Mouse (Mus musculus) B cell, adult 2 months (primary cell): ENCODE data around the gene Ccdc63.

Source experiments
- DNase-seq, 2 experiments: peaks; one replicate each; pipeline ENCODE4 v3.0.0; 2022

The Ccdc63 gene

GRCm38 (mm10) chr5:122116243-122116642 is 24.4 kb downstream of the Ccdc63 start:
- DNase-seq = peak; percentile 56 to 61

GRCm38 (mm10) chr5:122115266-122115763 is 25.3 kb downstream of the Ccdc63 start:
- no peak for DNase-seq

GRCm38 (mm10) chr5:122114176-122114575 is 26.4 kb downstream of the Ccdc63 start:
- peak; percentile 84 for DNase-seq

GRCm38 (mm10) chr5:122113450-122113849 is 27.2 kb downstream of the Ccdc63 start:
- no peak for DNase-seq

GRCm38 (mm10) chr5:122111933-122112248 is 28.7 kb downstream of the Ccdc63 start:
- no peak for DNase-seq

- DNase-seq = no peak
Observed at GRCm38 (mm10) chr5:122111091-122111932, 29.3 kb downstream of the Ccdc63 start.

GRCm38 (mm10) chr5:122110625-122111024 is 30.0 kb downstream of the Ccdc63 start:
- DNase-seq = no peak

- DNase-seq = no peak
Observed at GRCm38 (mm10) chr5:122109325-122110060, 31.1 kb downstream of the Ccdc63 start.

- DNase-seq = no peak
Observed at GRCm38 (mm10) chr5:122108104-122108503, 32.5 kb downstream of the Ccdc63 start.

GRCm38 (mm10) chr5:122106212-122106611 is 34.4 kb downstream of the Ccdc63 start:
- DNase-seq = no peak

- no peak for DNase-seq
Observed at GRCm38 (mm10) chr5:122104981-122105380, 35.6 kb downstream of the Ccdc63 start.

- peak; percentile 83 to 84 for DNase-seq
Observed at GRCm38 (mm10) chr5:122104201-122104600, 36.4 kb downstream of the Ccdc63 start.

- peak in 1 of 2 experiments; percentile 18 for DNase-seq
Observed at GRCm38 (mm10) chr5:122103075-122103474, 37.5 kb downstream of the Ccdc63 start.

GRCm38 (mm10) chr5:122102476-122103050 is 38.1 kb downstream of the Ccdc63 start:
- no peak for DNase-seq

- no peak for DNase-seq
Observed at GRCm38 (mm10) chr5:122094439-122094838, 46.2 kb downstream of the Ccdc63 start.

GRCm38 (mm10) chr5:122093734-122094133 is 46.9 kb downstream of the Ccdc63 start:
- DNase-seq = no peak

GRCm38 (mm10) chr5:122092794-122093193 is 47.8 kb downstream of the Ccdc63 start:
- DNase-seq = no peak

- DNase-seq = peak; percentile 72 to 73
Observed at GRCm38 (mm10) chr5:122091070-122091469, 49.6 kb downstream of the Ccdc63 start.

GRCm38 (mm10) chr5:122089664-122090063 is 51.0 kb downstream of the Ccdc63 start:
- no peak for DNase-seq

GRCm38 (mm10) chr5:122088917-122089316 is 51.7 kb downstream of the Ccdc63 start:
- peak; percentile 85 to 86 for DNase-seq

GRCm38 (mm10) chr5:122086121-122086520 is 54.5 kb downstream of the Ccdc63 start:
- no peak for DNase-seq

- DNase-seq = no peak
Observed at GRCm38 (mm10) chr5:122085291-122085690, 55.3 kb downstream of the Ccdc63 start.

GRCm38 (mm10) chr5:122084470-122084869 is 56.2 kb downstream of the Ccdc63 start:
- no peak for DNase-seq

- DNase-seq = no peak
Observed at GRCm38 (mm10) chr5:122083282-122083681, 57.3 kb downstream of the Ccdc63 start.
